Mouse (Mus musculus): ENCODE results near the gene Ankrd63. TPM values are rescaled to one million over a fixed set of nuclear protein-coding genes. Genes with fewer than 3 reads are reported as not detected.

The Ankrd63 gene
- polyA plus RNA-seq, 1 experiment = not detected

- no peak overlapping the region for H3K27ac ChIP-seq (ENCODE audit: insufficient read depth, low read length)
- no peaks in the 10 kb centered on the region for H3K4me1 ChIP-seq (ENCODE audit: control insufficient read depth, insufficient read depth, low read length)
- no peak overlapping the region for H3K4me3 ChIP-seq (ENCODE audit: insufficient read depth, low read length)
- TF ChIP-seq CTCF (IDR thresholded peaks at IDR 0.05; ENCODE audit: borderline replicate concordance, insufficient read depth, low read length) (no peak), POLR2A (IDR thresholded peaks at IDR 0.05; ENCODE audit: low read depth, low read length) (no peak)
Measured at GRCm38 (mm10) chr2:118706436-118706835, 2.7 kb upstream of the Ankrd63 start.

GRCm38 (mm10) chr2:118702883-118703761 is 641 bp downstream of the Ankrd63 start:
- H3K4me3 ChIP-seq (ENCODE audit: insufficient read depth, low read length) = peak overlapping the region; percentile 10
- TF ChIP-seq CTCF (IDR thresholded peaks at IDR 0.05; ENCODE audit: borderline replicate concordance, insufficient read depth, low read length) (no peak), POLR2A (IDR thresholded peaks at IDR 0.05; ENCODE audit: low read depth, low read length) (no peak)
- H3K4me1 ChIP-seq (ENCODE audit: control insufficient read depth, insufficient read depth, low read length) = no peaks in the 10 kb centered on the region
- H3K27ac ChIP-seq (ENCODE audit: insufficient read depth, low read length) = no peak overlapping the region

- H3K4me3 ChIP-seq (ENCODE audit: insufficient read depth, low read length) = no peak overlapping the region
- TF ChIP-seq CTCF (IDR thresholded peaks at IDR 0.05; ENCODE audit: borderline replicate concordance, insufficient read depth, low read length) (no peak), POLR2A (IDR thresholded peaks at IDR 0.05; ENCODE audit: low read depth, low read length) (no peak)
- H3K27ac ChIP-seq (ENCODE audit: insufficient read depth, low read length) = no peak overlapping the region
- H3K4me1 ChIP-seq (ENCODE audit: control insufficient read depth, insufficient read depth, low read length) = no peaks in the 10 kb centered on the region
Measured at GRCm38 (mm10) chr2:118701971-118702882, 1.5 kb downstream of the Ankrd63 start.

GRCm38 (mm10) chr2:118701161-118701560 is 2.6 kb downstream of the Ankrd63 start:
- Histone ChIP-seq H3K27ac (ENCODE audit: insufficient read depth, low read length) (no peak overlapping the region), H3K4me1 (ENCODE audit: control insufficient read depth, insufficient read depth, low read length) (no peaks in the 10 kb centered on the region), H3K4me3 (ENCODE audit: insufficient read depth, low read length) (no peak overlapping the region)
- no peak for TF ChIP-seq CTCF (IDR thresholded peaks at IDR 0.05; ENCODE audit: borderline replicate concordance, insufficient read depth, low read length)
- TF ChIP-seq POLR2A (IDR thresholded peaks at IDR 0.05; ENCODE audit: low read depth, low read length) = no peak

GRCm38 (mm10) chr2:118700179-118701062 is 3.3 kb downstream of the Ankrd63 start:
- no peak overlapping the region for H3K4me3 ChIP-seq (ENCODE audit: insufficient read depth, low read length)
- no peaks in the 10 kb centered on the region for H3K4me1 ChIP-seq (ENCODE audit: control insufficient read depth, insufficient read depth, low read length)
- TF ChIP-seq CTCF (IDR thresholded peaks at IDR 0.05; ENCODE audit: borderline replicate concordance, insufficient read depth, low read length) = peak; percentile 77
- no peak for TF ChIP-seq POLR2A (IDR thresholded peaks at IDR 0.05; ENCODE audit: low read depth, low read length)
- no peak overlapping the region for H3K27ac ChIP-seq (ENCODE audit: insufficient read depth, low read length)

GRCm38 (mm10) chr2:118697955-118698354 is 5.8 kb downstream of the Ankrd63 start:
- Histone ChIP-seq H3K4me3 (ENCODE audit: insufficient read depth, low read length) (no peak overlapping the region), H3K4me1 (ENCODE audit: control insufficient read depth, insufficient read depth, low read length) (no peaks in the 10 kb centered on the region), H3K27ac (ENCODE audit: insufficient read depth, low read length) (no peak overlapping the region)
- TF ChIP-seq POLR2A (IDR thresholded peaks at IDR 0.05; ENCODE audit: low read depth, low read length) = no peak
- TF ChIP-seq CTCF (IDR thresholded peaks at IDR 0.05; ENCODE audit: borderline replicate concordance, insufficient read depth, low read length) = no peak

GRCm38 (mm10) chr2:118697311-118697877 is 6.4 kb downstream of the Ankrd63 start:
- no peaks in the 10 kb centered on the region for H3K4me1 ChIP-seq (ENCODE audit: control insufficient read depth, insufficient read depth, low read length)
- no peak overlapping the region for H3K4me3 ChIP-seq (ENCODE audit: insufficient read depth, low read length)
- H3K27ac ChIP-seq (ENCODE audit: insufficient read depth, low read length) = no peak overlapping the region
- TF ChIP-seq CTCF (IDR thresholded peaks at IDR 0.05; ENCODE audit: borderline replicate concordance, insufficient read depth, low read length) = no peak
- no peak for TF ChIP-seq POLR2A (IDR thresholded peaks at IDR 0.05; ENCODE audit: low read depth, low read length)

- Histone ChIP-seq H3K4me3 (ENCODE audit: insufficient read depth, low read length) (no peak overlapping the region), H3K4me1 (ENCODE audit: control insufficient read depth, insufficient read depth, low read length) (no peaks in the 10 kb centered on the region), H3K27ac (ENCODE audit: insufficient read depth, low read length) (no peak overlapping the region)
- no peak for TF ChIP-seq CTCF (IDR thresholded peaks at IDR 0.05; ENCODE audit: borderline replicate concordance, insufficient read depth, low read length)
- TF ChIP-seq POLR2A (IDR thresholded peaks at IDR 0.05; ENCODE audit: low read depth, low read length) = no peak
Measured at GRCm38 (mm10) chr2:118696451-118697308, 7.1 kb downstream of the Ankrd63 start.
